Mouse (Mus musculus) adrenal gland, postnatal 25 days (tissue): ENCODE measurements at regions not wholly inside any gene's neighbourhood (a gene's known extent, or its start where the extent isn't known, plus 50 kb on each side); places are given as distances from the start of the nearest gene placed in this dataset.

Experiments
- DNase-seq: peaks from one replicate; pipeline ENCODE4 v3.0.0; 2021; ENCODE audit warnings: mixed read lengths

DNA sequence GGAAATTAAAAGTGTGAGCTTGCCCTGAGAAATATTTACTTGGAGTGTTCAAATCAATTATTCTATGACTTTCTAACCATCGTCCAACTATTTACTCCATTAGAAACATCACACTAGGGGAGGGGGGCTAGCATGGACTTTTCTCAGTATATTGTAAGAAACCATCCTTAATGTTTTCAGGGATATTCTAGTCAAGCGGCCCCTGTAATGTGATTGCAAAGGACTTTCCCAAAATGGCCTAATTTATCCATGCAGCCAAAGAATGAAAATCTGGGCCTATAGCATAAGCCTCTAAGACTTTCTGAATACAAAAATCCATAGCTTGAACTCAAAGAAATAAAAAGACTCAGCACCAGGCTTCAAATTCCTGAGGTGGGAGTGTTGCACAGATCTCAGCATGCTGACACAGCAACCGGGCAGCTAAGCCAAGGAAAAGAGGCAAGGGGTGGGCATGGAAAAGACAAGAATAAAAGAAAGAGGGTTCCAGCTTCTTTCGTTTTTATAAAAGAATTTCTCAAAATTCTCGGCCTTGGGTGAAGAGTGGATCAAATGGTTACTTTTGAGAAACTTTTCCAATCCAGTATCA lies 163.6 kb upstream of the Cited2 start:
- no peak for DNase-seq

DNA sequence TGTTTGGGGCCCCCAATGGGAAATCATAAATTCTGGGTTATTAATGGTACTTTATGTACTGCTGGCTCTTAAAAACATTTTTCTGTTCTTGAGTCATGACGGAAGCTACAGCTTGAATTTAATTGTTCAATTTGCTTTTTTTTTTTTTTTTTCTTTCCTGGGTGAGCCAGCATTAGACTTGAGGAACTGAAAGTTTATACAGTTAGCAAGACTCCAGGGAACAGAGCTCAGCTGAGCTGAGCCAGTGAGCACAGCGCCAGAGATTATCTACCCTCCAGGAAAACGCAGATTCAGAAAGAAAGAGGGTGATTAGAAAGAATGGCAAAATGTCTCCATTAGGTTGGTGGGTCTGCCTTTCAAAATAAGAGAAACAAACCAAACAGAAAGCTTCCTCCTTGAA lies 163.0 kb upstream of the Cited2 start:
- DNase-seq, result no peak

DNA sequence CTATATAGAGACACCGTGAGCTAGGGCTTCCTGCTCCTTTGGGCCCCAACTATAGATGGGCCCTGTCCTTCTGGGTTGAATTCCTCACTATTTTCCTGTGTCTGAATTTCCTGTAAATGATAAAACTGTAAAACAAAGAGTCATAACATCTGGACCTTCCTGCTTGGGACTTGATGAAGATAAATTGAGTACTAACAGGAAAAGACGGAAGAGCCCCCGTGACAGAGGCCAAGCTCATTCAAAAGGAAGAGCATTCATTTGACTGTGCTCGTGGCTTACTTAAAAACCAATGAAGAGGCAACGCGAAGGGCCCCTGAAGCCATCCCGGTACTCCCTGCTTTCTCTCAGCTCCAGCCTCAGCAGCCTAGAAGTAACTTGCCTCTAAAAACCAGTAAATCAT lies 161.6 kb upstream of the Cited2 start:
- no peak for DNase-seq

DNA sequence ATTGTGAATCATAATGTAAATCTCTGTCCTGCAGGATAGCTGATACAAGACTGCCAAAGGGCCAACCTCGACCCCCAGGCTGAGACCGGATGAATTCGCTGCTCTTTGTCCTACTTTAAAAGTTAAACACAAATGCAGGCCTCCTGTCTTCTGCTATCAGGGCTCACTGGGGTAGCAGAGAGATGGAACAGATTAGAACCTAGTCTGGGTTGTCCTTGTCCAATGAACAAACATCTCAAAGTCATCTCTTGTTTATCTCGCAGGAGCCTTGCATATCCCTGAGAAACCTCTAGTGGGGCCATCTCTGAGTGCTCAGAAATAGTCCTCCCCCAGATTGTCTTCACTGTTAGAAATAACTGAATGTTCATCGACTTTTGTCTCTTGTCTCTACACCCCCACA lies 161.0 kb upstream of the Cited2 start:
- no peak for DNase-seq

DNA sequence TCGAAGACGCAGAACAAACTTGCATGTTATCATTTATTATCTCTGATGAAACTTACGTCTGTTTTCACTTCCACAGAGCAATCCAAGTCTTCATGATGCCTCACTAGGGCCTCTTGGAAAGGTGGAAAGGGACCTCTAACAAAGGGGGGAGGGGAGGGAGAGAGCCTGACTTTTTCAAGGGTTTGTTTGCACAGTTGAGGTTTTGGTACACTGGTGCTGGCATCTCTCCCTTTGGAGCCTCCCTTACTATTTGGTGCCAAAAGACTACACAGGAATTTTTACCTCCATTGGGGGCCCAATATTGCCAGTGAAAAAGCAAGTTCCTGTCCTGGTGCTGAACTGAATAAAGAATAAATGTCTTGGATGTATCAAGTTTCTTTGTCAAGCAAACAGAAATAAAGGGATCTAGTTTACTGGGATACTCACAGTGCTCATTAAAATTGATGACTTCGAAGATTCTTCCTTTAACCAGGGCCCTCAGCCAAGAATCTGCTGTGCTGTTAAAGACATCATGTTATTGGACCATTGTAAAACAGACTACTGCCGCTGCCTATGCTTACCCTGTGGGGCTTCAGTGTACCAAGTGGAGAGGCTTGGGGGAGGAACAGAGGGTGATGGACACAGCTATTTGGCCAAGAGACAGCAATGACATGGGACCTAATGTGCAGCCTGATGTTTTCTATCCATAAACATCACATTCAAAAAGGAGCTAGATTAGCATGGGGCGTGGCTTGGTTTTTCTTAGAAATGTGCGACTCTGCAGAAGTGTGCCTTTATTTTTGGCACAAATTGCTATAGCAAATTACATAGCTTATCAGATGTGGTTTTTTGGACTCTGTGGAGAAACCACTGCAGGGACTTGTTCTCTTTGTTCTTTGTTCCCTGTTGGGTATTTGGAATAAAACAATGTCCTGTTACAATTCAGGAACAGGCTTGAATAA lies 160.3 kb upstream of the Cited2 start:
- DNase-seq, result no peak

DNA sequence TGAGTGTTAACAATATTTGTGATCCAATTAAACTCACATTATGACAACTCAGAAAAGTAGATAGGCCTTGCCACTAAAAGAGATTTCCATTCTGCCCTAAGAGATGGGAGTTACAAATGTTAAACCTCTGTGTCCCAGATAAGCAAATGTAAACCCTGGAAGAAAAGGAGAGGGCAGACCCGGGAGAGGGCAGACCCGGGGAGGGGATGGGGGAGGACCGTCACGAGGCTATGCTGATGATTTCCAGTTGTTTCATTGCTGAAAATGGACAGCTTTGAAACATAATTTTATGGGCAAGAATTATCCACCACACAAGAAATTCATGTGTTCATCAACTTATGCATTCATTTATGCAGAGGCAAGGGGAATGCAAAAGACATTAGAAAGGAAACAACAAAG lies 159.7 kb upstream of the Cited2 start:
- no peak for DNase-seq

DNA sequence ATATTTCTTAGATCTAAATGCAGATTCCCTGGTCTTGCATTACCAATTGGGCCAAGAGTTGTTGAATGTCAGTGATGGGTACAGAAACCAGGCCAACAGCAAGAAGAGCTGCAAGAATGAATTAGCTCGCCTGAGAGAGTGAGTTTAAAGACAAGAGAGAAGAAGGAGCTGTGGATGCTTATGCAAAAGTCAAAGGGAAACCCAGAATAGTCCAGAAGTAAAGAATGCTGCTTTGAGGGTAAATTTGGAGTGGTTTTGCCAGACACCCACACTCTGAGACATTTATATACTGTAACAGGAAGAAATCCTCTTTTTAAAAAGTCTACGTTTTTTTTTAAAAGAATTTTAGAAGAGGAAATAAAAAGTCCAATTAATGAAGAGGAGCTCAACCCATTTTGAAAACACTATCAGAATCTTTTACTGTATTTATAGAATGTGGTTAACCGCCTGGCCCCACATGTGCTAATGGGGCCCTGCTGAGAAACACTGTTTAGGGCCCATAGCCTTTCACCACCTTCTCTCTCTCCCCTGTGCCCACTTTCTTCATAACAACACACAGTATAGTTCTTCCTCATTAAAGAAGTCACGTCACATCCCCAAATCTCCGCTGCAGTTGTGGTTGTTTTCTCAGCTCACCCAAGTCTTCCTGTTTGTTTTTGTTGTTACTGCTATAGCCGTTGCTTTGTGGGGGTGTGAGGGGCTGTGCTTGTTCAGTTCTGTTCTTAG lies 158.0 kb upstream of the Cited2 start:
- no peak for DNase-seq

DNA sequence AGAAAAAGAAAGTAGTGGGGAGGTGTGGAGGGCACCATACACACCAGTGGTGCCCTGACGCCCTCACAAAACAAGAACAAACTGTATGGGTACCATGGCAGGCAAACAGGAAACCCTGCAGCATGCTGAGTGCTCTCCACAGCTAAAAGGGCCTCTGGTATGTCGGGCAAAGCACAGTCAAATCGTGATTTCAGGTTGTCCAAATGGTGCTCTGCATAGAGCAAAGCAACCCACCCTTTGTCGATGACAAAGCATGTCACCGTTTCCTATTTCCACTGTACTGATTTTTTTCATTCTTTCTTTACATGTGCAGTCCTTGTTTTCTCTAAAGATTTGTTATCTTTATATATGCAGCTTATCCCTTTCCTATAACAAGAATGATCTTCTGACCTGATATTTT lies 156.0 kb upstream of the Cited2 start:
- DNase-seq, result no peak

DNA sequence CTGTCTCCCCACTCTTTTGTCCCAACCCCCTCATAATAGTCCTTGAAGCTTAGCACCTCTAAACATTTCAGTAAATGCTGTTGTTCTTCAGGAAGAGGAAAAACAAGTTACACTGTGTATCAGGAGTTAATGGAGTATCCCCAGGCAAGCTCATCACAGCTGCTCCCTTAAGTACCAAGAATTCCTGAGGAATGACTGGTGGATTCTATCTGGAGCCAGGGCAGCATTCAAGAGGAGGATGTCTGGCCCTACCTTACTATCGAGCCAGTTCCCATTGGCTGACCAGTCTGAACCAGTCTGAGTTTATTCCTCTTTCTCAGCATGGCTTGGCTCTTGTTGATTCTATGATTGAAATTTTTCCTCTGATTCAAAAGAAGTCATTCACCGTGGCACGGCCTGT lies 155.4 kb upstream of the Cited2 start:
- no peak for DNase-seq

DNA sequence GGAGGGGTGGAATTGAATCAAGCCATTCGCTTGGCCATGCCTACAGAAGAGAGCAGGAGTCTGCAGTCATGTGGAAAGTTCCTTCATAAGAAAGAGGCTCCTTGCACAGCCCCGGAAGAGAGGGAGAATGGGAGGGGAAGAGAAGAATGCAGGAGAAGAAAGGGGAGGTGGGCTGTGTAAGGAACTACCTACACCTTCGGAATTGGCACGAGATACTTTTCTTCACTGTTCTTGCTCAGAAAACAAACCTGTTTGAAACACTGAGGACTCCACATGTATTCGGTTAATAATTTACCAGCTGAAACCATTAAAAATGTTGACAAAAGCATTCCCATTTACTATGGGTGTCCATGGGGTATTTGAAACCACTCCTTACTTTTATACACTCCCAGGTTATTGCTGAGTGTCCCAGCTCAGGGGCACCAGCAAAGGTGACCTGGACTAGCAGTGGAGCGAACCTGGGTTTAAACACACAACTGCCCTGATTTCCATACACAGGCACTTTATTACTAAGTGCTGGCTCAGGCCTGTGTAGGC lies 153.4 kb upstream of the Cited2 start:
- DNase-seq, result no peak

DNA sequence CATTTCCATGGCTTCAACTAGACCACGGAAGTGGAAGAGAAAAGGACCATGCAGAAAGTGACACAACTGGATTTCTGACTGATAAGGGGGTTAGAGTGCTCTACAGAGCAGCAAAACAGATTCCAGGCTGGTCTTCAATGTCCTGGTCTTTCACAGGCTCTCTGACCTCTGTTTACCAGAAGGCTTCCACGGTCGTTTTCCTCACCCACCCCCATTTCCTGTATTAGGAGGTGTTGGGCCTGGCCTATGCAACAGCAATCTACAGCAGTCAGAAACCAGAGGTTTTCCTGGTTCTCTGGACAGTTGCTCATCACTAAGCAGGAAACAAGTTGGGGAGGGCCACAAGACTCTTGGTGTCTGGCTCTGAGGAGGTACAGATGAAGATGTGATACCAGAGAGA lies 148.1 kb upstream of the Cited2 start:
- DNase-seq, result no peak

DNA sequence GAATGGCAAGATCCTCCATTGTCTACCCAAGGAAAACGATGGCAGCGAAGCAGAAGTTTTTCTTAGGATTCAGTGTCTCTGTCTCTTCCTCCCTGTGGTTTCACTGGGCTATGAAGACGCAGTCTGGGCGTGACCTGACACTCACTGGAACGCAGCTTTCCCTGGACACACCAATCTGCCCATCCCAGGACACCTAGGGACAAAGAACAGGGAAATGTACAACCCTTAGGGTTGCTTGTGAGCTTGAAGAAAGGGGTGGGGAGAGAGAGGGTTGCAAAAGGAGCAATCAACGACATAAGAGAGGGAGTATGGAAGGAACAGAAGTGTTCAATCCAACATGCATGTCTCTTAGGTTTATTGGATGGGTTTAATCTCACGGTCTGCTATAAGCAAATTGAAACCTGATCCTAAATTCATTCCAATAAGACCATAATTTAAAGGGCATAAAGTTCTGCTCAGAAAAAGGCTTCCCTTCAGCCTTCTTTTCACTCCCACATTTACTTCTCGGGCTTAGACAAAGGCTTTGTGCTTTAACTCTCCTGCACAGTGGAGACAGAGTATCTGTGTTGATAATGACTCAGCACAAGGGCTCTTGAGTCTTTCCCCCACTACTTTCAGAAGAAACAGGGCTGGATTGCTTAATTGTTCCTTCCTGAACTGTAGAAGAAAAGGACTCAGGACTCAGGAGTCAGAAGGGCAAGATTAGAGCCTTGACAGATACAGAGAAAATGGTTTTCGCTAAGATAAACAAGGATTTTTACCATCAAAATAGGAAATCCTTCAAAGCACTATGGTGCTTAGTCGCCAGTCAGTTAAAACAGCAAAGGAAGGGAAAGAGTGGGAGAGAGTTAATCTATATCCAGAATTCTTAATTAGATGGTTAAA lies 147.3 kb upstream of the Cited2 start:
- no peak for DNase-seq

DNA sequence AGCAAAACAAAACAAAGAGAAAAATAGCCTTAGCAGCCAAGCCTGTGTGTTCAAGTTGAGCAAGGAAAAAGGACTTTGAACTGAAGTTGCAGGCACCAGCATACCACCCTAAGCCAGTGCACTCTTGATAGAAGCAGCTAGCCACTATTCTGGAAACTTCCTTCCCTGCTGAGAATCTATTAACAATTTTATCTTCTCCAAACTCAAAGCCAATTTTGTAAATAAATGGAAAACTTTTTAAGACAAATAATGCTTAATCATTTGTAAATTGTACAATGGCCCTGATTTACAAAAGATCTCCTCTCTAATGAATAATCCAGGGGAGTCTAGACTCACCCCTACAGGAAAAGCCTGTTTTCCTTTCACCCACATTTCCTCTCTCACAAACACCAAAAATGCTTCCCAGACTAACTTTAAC lies 146.7 kb upstream of the Cited2 start:
- no peak for DNase-seq

DNA sequence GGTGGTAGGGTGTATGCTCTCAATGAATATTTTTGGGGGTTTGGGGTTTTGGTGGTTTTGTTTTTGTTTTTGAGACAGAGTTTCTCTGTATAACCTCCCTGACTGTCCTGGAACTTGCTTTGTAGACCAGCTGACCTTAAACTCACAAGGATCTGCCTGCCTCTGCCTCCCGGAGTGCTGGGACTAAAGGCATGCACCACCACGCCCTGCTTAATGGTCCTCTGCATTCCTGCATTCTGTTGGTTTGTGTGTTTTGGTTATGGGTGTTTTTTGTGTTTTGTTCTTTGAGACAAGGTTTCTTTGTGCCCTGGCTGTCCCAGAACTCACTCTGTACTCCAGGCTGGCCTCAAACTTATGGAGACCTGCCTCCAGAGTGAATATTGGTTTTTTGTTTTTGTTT lies 143.6 kb upstream of the Cited2 start:
- DNase-seq, result no peak

DNA sequence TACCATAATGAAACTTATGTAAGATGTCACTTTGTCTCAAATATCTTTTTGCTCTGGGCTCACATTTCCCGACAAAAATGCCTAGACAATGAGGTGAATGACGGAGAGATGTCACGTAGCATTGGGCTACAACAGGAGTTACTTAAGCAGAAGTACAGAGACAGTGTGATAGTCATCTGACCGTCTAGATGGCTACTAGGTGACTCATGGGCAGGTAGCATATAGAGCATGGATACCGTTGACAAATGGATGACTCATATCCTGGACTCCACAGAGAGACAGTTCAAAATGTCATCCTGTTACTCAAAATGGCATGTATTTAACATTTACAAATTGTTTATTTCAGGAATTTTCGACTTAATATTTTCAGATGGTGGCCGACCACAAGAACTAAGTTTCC lies 138.2 kb upstream of the Cited2 start:
- no peak for DNase-seq

DNA sequence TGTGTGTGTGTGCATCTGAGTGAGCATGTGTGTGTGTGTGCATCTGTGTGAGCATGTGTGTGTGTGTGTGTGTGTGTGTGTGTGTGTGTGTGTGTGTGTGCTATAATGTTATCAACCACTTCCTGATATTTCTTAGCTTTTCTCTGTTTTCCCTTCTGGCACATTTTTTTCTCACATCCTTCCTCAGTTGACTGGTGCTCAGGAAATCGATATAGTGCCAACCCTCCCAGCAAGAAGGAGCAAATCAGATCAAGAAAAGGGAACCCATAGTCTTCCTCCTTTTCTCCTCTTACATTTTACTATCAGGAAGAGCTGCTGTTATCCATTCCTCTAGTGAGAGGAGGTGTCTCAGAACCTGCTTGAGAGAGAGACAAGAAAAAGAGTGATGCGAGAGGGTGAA lies 136.1 kb upstream of the Cited2 start:
- DNase-seq, result no peak

DNA sequence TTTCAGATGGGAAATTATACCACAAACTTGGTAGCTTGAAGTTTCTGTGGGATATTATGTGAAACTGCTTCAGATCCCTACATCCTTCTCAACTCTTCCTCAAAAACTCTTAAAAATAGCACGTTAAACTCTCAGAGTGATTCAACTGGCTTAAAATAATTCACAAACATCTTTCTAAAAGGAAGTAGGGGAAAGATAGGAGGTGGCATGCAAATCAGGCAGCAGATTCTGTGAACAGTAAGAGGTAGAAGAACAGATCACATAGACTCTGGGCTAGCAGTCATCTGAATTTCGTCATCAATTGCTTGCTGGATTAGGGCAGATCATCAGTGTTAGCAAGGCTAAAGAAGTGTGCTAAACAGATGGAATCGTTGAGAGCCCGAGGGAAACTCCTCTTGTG lies 133.9 kb upstream of the Cited2 start:
- DNase-seq, result no peak

DNA sequence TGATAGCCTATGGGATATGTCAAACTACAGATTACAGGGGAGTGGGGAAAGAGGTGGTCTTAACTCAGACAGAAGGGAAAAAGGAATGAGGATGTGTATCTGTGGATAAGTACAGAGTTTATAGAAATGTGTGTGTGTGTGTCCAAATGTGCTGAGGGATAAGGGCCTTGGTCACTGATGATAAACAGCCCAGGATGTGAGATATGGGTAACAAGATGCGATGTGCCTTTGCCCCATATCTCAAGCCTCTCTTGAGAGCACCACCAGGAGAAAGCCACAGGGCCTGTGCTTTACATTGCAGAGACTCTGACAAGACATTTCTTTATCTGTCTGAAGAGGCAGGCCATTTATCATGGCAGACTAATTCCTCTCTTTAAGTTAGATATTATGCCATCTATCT lies 132.8 kb upstream of the Cited2 start:
- DNase-seq, result no peak

DNA sequence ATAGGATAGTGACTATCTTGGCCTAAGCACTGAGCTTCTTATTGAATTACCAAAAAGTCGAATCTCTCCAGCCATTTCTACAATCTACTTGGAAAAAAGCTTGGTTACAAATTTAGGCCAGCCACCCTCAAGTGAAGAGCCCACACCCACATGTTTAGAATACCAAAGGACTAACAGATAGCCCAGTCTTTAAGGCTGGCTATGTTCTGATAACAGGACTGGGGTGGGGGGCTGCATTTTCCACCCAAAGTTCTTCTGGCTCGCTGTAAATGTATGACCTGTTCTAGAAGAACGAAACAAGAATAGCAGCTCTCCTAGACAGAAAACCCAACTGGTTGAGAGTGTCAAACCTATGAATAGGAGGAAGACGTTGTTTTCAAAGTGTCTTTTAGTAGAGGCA lies 130.6 kb upstream of the Cited2 start:
- no peak for DNase-seq

DNA sequence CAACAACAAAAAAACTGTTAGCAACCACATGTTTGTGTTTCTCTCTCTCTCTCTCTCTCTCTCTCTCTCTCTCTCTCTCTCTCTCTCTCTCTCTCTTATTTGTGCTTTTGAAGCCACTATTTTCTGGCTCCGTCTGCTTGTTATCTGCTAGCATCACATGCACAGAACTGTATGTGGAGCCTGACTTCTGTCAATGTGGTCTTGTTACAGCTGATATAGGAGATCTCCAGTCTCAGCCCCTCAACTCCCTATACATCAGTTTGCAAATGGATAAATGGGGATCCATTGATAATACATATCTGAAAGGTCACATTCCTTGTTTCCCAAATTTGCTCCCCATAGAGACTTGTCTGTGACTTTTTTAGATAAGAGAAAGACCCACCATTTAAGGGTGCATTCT lies 126.9 kb upstream of the Cited2 start:
- no peak for DNase-seq

DNA sequence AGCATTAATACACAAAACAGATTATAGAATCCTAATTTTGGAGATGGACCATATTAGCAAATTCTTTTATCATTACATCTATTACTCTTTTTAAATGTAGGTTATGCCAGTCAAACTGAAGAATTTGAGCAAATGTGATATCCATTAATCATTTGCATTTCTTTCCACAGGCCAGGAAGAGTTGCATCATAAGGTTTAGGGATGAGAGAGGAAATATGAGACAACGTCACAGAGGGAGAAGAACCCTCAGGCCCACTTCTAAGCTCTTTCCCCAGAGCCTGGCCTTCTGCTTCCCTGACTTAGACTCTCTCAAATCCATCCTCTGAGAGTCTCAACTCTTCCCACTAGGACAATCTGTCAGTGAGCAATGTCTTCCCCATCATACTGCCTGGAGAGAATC lies 126.3 kb upstream of the Cited2 start:
- DNase-seq, result no peak

DNA sequence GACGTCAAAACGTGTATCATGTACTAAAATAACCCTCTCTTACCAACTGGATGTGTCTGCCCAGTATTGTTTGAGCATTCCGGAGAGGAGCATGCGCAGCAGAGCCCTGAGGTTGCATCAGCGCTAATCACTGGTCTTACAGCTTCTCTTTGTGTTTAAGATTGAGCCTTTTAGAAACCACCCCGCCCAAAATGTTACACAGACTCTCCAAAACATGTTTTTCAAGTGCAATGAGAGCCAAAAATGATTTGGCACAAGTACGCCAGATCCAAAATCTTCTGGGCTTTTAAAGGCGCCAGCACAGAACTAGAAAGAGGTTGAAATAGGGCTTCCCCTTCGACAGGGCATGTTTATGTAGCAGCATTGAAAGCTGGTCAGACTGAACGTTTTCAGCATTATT lies 123.8 kb upstream of the Cited2 start:
- peak; percentile 7 for DNase-seq
